Mouse (Mus musculus) cerebellum, adult 8-10 months (tissue): Measurements from ENCODE around the gene Magt1.
A peak's percentile ranks its signal among the peaks of the same experiment; 100 is the strongest.
"Not testable (repeated sequence)": the region's sequence is repeated elsewhere in the genome, so short reads cannot be mapped to it uniquely, and the experiment has no call there.

Experiments
- DNase-seq: peaks from one replicate; pipeline ENCODE4 v3.0.0; 2022

Gene Magt1

GRCm38 (mm10) chrX:105939245-105939644 is 72.5 kb downstream of the Magt1 start:
- no peak for DNase-seq

- no peak for DNase-seq
These were observed 74.0 kb downstream of the Magt1 start for GRCm38 (mm10) chrX:105937736-105938135.

- no peak for DNase-seq
These were observed 77.4 kb downstream of the Magt1 start for GRCm38 (mm10) chrX:105934341-105934740.

- DNase-seq = no peak
These were observed 82.1 kb downstream of the Magt1 start for GRCm38 (mm10) chrX:105929478-105930038.

GRCm38 (mm10) chrX:105928861-105929477 is 82.7 kb downstream of the Magt1 start, which contains the start of gene Atrx:
TSS of gene Atrx (minus strand) at chrX:105929403.
- DNase-seq = peak; percentile 66

- peak; percentile 34 for DNase-seq
These were observed 83.5 kb downstream of the Magt1 start for GRCm38 (mm10) chrX:105927941-105928860.

GRCm38 (mm10) chrX:105926121-105926735 is 85.5 kb downstream of the Magt1 start:
- DNase-seq = no peak

- DNase-seq = no peak
These were observed 87.2 kb downstream of the Magt1 start for GRCm38 (mm10) chrX:105924326-105925070.

GRCm38 (mm10) chrX:105923896-105924295 is 87.8 kb downstream of the Magt1 start:
- DNase-seq = no peak

GRCm38 (mm10) chrX:105922986-105923385 is 88.7 kb downstream of the Magt1 start:
- DNase-seq = not testable (repeated sequence)

- no peak for DNase-seq
These were observed 90.3 kb downstream of the Magt1 start for GRCm38 (mm10) chrX:105921421-105921820.
